Mouse (Mus musculus): ENCODE measurements around the gene Rab8b. TPM values are rescaled to one million over a fixed set of nuclear protein-coding genes. Genes with fewer than 3 reads are reported as not detected.

Gene Rab8b
- polyA plus RNA-seq (2017; shearing (Covaris generic)): 100 to 1,000 TPM; 143 to 151 TPM

GRCm38 (mm10) chr9:66919382-66919971, at the start of gene Rab8b:
TSS of gene Rab8b (minus strand) at chr9:66919687.

DNA sequence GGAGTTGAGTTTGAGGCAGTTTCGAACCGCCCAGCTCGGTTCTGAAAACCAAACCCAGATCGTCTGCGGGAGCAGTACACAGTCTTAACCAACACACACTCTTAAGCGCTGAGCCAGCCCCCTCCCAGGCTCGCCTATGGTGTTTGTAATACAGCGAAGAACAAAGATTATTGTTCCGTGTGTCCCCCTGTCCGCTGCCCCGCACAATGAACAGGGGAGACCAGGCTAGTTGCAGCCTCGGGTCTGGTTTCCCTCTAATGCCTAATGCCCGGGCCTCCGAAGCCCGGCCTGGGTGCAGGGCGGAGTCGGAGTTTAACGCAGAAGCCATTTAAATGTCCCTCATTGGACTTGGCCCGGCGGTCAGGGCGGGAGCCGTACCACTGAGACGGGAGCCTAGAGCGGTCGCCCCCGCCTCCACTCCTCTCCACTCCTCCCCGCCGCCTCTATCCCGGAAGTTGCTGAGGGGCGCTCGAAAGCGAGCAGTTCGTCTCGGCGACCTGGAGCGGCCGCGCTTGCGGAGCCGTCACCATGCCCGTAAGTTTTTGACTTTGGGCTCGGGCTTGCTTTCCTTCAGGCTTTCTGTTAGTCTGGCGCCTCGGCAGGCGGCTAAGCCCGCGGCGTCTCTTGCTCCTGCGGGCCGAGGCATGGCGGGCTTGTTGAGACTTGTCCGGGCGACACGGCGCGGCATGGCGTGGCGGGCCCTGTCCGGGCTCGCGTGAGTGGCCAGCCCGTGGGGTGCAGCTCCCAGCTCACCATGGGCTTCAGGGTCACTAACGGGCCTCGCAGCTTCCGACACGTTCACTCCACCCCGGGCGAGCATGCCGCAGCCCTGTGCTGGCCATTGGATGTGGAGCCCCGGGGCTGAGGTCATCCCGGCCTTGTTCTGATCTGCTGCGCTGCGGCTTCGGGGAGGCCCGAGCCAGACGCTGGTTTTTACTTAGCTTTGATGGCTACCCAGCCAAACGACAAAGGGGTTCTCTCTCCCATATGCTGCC, 26.5 kb upstream of the Rab8b start, which contains the start of gene Rps27l:
Rps27l (plus strand) TSS at position 440 of the 995 bp plus-strand sequence.

GRCm38 (mm10) chr9:66834318-66835096, 85.0 kb downstream of the Rab8b start, which contains the start of gene Aph1c:
TSS of gene Aph1c (minus strand) at chr9:66834726.

DNA sequence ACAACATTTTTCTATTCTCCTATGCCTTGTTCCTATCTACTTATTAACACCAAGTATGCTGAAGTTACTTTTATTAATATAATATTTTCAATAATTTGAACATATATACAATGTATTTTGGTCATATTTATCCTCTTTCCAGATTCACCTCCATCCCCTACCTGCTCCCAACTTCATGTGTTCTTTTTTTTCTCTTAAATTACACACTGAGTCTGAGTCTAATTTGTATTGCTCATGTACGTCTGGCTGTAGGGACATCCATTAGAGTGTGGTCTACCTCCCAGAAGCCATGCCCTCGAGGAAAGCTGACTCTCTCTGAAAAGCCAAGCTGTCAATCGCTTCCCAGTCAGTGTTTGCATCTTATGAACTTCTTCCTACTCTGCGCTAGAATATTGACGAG, 122.7 kb downstream of the Rab8b start, which contains the start of gene Gm10647:
Gm10647 (plus strand) TSS at position 301 of the 400 bp plus-strand sequence.

GRCm38 (mm10) chr9:66795464-66796324, 123.8 kb downstream of the Rab8b start, which contains the start of gene Aph1b:
TSS of gene Aph1b (minus strand) at chr9:66795490.

Other genes starting within 250 kb of the Rab8b start
- gene Car12, start 206.0 kb downstream of the Rab8b start, polyA plus RNA-seq (2017; shearing (Covaris generic)): 1 to 10 TPM; 6.3 to 8.1 TPM
- 1 to 10 TPM in 1 of 2 experiments, under 1 TPM in 1; 0.61 to 3.7 TPM for gene Aph1b, start 124.2 kb downstream of the Rab8b start, polyA plus RNA-seq (2017; shearing (Covaris generic))
- gene Gm10647, start 122.6 kb downstream of the Rab8b start, polyA plus RNA-seq (2017; shearing (Covaris generic)): under 1 TPM in 1 of 2 experiments, not detected in 1; 0.19 TPM
- under 1 TPM; 0.31 to 0.93 TPM for gene Aph1c, start 85.0 kb downstream of the Rab8b start, polyA plus RNA-seq (2017; shearing (Covaris generic))
- gene Rps27l, start 26.4 kb upstream of the Rab8b start, polyA plus RNA-seq (2017; shearing (Covaris generic)): 100 to 1,000 TPM; 111 to 172 TPM
- gene Lactb, start 55.8 kb upstream of the Rab8b start, polyA plus RNA-seq (2017; shearing (Covaris generic)): 10 to 100 TPM; 22.3 to 29.6 TPM
- gene Tpm1, start 129.7 kb upstream of the Rab8b start, polyA plus RNA-seq (2017; shearing (Covaris generic)): 10 to 100 TPM; 38.6 to 54.0 TPM